Mouse (Mus musculus): ENCODE measurements at regions not wholly inside any gene's neighbourhood (a gene's known extent, or its start where the extent isn't known, plus 50 kb on each side); places are given as distances from the start of the nearest gene placed in this dataset.

DNA sequence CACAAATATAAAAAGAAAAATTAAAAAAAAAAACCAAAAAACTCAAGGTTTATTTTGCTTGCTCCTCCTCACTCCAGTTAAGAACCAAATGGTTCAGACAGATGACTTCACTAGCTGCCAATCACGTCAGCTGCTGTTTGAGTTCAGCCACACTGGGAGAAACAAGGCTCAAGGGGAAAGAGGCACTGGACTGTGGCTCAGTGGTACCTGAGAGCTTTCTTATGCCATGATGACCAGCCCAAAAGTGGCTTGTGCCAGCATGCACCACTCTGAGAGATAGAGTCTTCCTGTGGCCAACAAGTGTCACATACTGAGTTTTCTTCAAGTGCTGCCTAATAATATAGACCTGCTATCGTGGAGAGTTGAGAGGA lies 198.0 kb upstream of the Tprg start:
- H3K4me1 ChIP-seq (ENCODE audit: control insufficient read depth, insufficient read depth, low read length), result no peaks in the 10 kb centered on the region
- TF ChIP-seq CTCF (IDR thresholded peaks at IDR 0.05; ENCODE audit: control insufficient read depth, insufficient read depth, insufficient replicate concordance, low read depth, low read length), result no peak
- TF ChIP-seq POLR2A (IDR thresholded peaks at IDR 0.05; ENCODE audit: control insufficient read depth, low read depth, low read length), result no peak
- no peaks in the 10 kb centered on the region for H3K36me3 ChIP-seq (ENCODE audit: control insufficient read depth, insufficient read depth, low read length)
- H3K27me3 ChIP-seq (ENCODE audit: control insufficient read depth, insufficient read depth, low read length), result no peaks in the 10 kb centered on the region
- H3K27ac ChIP-seq (ENCODE audit: control insufficient read depth, insufficient read depth, low read depth, low read length), result no peak overlapping the region
- H3K4me3 ChIP-seq (ENCODE audit: control insufficient read depth, low read depth, low read length), result no peak overlapping the region

DNA sequence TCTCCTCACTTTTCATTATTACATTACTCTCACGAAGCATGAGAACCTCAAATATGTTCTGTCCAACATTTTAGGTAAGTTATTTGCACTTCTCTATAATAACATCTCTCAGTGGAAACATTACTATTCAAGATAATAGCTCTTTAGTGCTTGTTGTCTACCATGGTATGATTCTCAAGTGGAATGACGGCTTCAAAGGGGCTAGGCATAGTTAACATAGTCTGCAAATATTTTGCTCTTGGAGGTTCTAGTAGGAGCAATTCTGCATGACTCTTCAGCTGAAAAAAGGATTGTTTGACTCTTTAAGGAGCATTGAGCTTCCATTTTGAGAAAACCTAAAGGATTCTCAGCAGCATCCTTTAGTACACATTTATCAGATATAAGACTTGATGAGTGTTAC lies 182.5 kb upstream of the Tprg start:
- H3K4me1 ChIP-seq (ENCODE audit: control insufficient read depth, insufficient read depth, low read length), result no peaks in the 10 kb centered on the region
- no peaks in the 10 kb centered on the region for H3K36me3 ChIP-seq (ENCODE audit: control insufficient read depth, insufficient read depth, low read length)
- no peak overlapping the region for H3K4me3 ChIP-seq (ENCODE audit: control insufficient read depth, low read depth, low read length)
- TF ChIP-seq CTCF (IDR thresholded peaks at IDR 0.05; ENCODE audit: control insufficient read depth, insufficient read depth, insufficient replicate concordance, low read depth, low read length) (no peak), POLR2A (IDR thresholded peaks at IDR 0.05; ENCODE audit: control insufficient read depth, low read depth, low read length) (no peak)
- no peaks in the 10 kb centered on the region for H3K27me3 ChIP-seq (ENCODE audit: control insufficient read depth, insufficient read depth, low read length)
- H3K27ac ChIP-seq (ENCODE audit: control insufficient read depth, insufficient read depth, low read depth, low read length), result no peak overlapping the region

DNA sequence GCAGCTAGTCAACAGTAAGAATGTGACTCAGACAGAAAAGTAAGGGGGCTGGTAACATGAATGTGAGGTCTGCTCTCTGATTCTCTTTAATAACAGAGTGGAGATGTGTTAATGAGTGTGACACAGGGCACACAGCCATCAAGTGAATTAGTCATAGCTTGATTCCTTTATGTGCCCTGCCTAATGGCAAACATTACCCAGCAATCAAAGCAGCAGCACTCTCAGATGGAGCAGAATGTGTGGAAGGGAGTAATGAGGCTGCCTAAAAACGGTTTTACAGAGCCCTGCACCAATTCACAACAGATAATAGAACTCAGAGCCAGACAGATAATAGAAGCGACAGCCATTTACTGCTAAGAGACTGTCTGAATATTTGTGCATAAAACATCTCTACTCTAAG lies 182.0 kb upstream of the Tprg start:
- TF ChIP-seq CTCF (IDR thresholded peaks at IDR 0.05; ENCODE audit: control insufficient read depth, insufficient read depth, insufficient replicate concordance, low read depth, low read length), result no peak
- no peak for TF ChIP-seq POLR2A (IDR thresholded peaks at IDR 0.05; ENCODE audit: control insufficient read depth, low read depth, low read length)
- Histone ChIP-seq H3K27ac (ENCODE audit: control insufficient read depth, insufficient read depth, low read depth, low read length) (no peak overlapping the region), H3K4me3 (ENCODE audit: control insufficient read depth, low read depth, low read length) (no peak overlapping the region), H3K27me3 (ENCODE audit: control insufficient read depth, insufficient read depth, low read length) (no peaks in the 10 kb centered on the region), H3K4me1 (ENCODE audit: control insufficient read depth, insufficient read depth, low read length) (no peaks in the 10 kb centered on the region), H3K36me3 (ENCODE audit: control insufficient read depth, insufficient read depth, low read length) (no peaks in the 10 kb centered on the region)

DNA sequence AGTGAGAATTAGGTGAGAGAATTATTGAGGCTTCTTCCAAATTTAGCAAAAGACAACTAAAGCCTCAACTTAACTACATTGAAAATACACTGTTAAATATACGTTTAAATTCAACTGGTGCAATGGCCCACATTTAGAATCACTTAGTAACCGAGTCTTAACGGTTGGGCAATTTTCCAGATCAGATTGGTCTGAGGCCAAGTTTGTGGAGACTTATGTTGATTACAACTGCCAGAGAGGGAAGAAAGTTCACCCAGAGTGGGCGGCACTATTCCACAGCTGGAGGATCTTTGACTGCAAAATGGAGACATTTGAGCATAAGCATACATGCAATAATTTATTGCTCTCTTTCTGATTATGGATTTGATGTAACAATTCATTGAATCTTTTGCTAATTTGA lies 146.5 kb upstream of the Tprg start:
- Histone ChIP-seq H3K27ac (ENCODE audit: control insufficient read depth, insufficient read depth, low read depth, low read length) (no peak overlapping the region), H3K27me3 (ENCODE audit: control insufficient read depth, insufficient read depth, low read length) (no peaks in the 10 kb centered on the region), H3K36me3 (ENCODE audit: control insufficient read depth, insufficient read depth, low read length) (no peaks in the 10 kb centered on the region), H3K4me1 (ENCODE audit: control insufficient read depth, insufficient read depth, low read length) (no peaks in the 10 kb centered on the region), H3K4me3 (ENCODE audit: control insufficient read depth, low read depth, low read length) (no peak overlapping the region)
- no peak for TF ChIP-seq POLR2A (IDR thresholded peaks at IDR 0.05; ENCODE audit: control insufficient read depth, low read depth, low read length)
- TF ChIP-seq CTCF (IDR thresholded peaks at IDR 0.05; ENCODE audit: control insufficient read depth, insufficient read depth, insufficient replicate concordance, low read depth, low read length), result no peak

DNA sequence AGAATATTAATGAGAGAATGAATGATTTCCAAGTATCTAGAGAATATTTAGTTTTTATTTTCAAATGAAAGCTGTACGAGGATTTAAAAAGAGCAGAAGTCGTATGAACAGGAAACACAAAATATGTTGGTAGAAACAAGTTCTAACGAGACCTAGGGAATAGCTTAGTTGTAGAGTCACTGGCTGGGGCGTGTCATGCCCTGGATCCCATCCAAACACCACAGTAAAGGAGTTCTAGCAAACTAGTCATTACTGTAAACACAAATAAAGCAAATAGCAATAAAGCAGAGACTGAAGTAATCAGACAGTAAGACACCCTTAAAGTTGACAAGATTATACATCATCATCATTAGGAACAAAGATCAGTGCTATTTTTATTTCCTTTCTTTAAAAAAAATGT lies 139.1 kb upstream of the Tprg start:
- H3K4me3 ChIP-seq (ENCODE audit: control insufficient read depth, low read depth, low read length), result no peak overlapping the region
- no peaks in the 10 kb centered on the region for H3K4me1 ChIP-seq (ENCODE audit: control insufficient read depth, insufficient read depth, low read length)
- no peaks in the 10 kb centered on the region for H3K36me3 ChIP-seq (ENCODE audit: control insufficient read depth, insufficient read depth, low read length)
- TF ChIP-seq POLR2A (IDR thresholded peaks at IDR 0.05; ENCODE audit: control insufficient read depth, low read depth, low read length) (no peak), CTCF (IDR thresholded peaks at IDR 0.05; ENCODE audit: control insufficient read depth, insufficient read depth, insufficient replicate concordance, low read depth, low read length) (no peak)
- no peak overlapping the region for H3K27ac ChIP-seq (ENCODE audit: control insufficient read depth, insufficient read depth, low read depth, low read length)
- H3K27me3 ChIP-seq (ENCODE audit: control insufficient read depth, insufficient read depth, low read length), result no peaks in the 10 kb centered on the region

DNA sequence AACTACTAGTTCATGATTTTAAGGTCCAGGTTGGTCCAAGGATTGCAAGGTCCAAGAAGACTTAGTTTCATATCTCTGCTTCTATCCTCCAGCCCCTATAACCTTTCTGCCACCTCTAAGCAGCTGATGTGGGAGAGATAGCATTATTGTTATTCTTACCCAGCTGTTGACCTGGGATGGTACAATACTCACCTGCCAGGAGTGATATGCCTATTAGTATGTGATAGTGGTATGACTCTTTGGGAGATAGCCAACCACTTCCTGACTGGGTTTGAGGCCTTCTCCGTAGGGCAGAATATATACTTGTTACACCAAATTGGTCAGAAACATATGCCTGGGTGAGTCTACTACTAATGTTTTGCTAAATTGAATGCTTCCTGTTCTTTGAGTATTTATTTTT lies 137.4 kb upstream of the Tprg start:
- H3K27me3 ChIP-seq (ENCODE audit: control insufficient read depth, insufficient read depth, low read length), result no peaks in the 10 kb centered on the region
- H3K4me1 ChIP-seq (ENCODE audit: control insufficient read depth, insufficient read depth, low read length), result no peaks in the 10 kb centered on the region
- TF ChIP-seq POLR2A (IDR thresholded peaks at IDR 0.05; ENCODE audit: control insufficient read depth, low read depth, low read length), result no peak
- TF ChIP-seq CTCF (IDR thresholded peaks at IDR 0.05; ENCODE audit: control insufficient read depth, insufficient read depth, insufficient replicate concordance, low read depth, low read length), result no peak
- H3K36me3 ChIP-seq (ENCODE audit: control insufficient read depth, insufficient read depth, low read length), result no peaks in the 10 kb centered on the region
- H3K4me3 ChIP-seq (ENCODE audit: control insufficient read depth, low read depth, low read length), result no peak overlapping the region
- no peak overlapping the region for H3K27ac ChIP-seq (ENCODE audit: control insufficient read depth, insufficient read depth, low read depth, low read length)

DNA sequence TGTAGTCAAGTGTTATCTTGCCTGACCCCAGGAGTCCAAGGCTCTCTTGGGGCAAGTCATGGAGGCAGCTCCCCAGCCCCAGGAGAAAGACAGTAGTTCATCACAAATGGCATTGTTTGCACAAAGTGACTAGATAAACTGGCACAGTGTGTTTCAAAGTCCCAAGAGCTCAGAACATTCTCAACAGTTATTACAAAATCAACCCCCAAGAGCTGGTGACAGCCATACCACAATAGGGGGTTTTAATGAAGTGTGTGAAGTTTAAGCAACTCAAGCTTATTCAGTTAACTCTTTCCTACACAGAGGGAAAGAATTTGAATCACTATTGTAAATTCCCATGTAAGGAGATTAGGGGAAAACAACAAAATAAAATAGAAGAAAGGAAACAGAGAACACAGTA lies 109.7 kb upstream of the Tprg start:
- H3K4me3 ChIP-seq (ENCODE audit: control insufficient read depth, low read depth, low read length), result no peak overlapping the region
- H3K4me1 ChIP-seq (ENCODE audit: control insufficient read depth, insufficient read depth, low read length), result no peaks in the 10 kb centered on the region
- H3K27me3 ChIP-seq (ENCODE audit: control insufficient read depth, insufficient read depth, low read length), result no peaks in the 10 kb centered on the region
- no peak for TF ChIP-seq POLR2A (IDR thresholded peaks at IDR 0.05; ENCODE audit: control insufficient read depth, low read depth, low read length)
- TF ChIP-seq CTCF (IDR thresholded peaks at IDR 0.05; ENCODE audit: control insufficient read depth, insufficient read depth, insufficient replicate concordance, low read depth, low read length), result no peak
- no peaks in the 10 kb centered on the region for H3K36me3 ChIP-seq (ENCODE audit: control insufficient read depth, insufficient read depth, low read length)
- no peak overlapping the region for H3K27ac ChIP-seq (ENCODE audit: control insufficient read depth, insufficient read depth, low read depth, low read length)

DNA sequence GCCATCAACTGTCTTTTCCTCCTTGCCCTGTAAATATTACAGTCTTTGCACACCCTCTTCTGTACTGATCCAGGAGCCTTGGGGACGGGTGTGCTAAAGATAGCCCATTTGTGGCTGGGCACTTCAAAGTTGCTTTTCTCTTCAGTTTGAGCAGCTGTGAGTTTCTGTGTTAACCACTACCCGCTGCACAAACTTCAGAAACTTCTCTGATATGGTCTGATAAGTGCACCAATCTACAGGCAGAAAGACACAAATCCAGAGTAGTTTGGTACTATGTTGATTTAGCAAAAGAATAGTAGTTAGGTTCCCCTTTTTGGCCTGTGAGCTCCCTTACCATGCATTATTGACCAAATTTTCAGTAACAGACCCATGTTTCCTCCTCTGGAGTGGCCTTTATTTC lies 108.6 kb upstream of the Tprg start:
- H3K27me3 ChIP-seq (ENCODE audit: control insufficient read depth, insufficient read depth, low read length), result no peaks in the 10 kb centered on the region
- H3K4me1 ChIP-seq (ENCODE audit: control insufficient read depth, insufficient read depth, low read length), result no peaks in the 10 kb centered on the region
- H3K36me3 ChIP-seq (ENCODE audit: control insufficient read depth, insufficient read depth, low read length), result no peaks in the 10 kb centered on the region
- no peak overlapping the region for H3K4me3 ChIP-seq (ENCODE audit: control insufficient read depth, low read depth, low read length)
- TF ChIP-seq CTCF (IDR thresholded peaks at IDR 0.05; ENCODE audit: control insufficient read depth, insufficient read depth, insufficient replicate concordance, low read depth, low read length) (no peak), POLR2A (IDR thresholded peaks at IDR 0.05; ENCODE audit: control insufficient read depth, low read depth, low read length) (no peak)
- H3K27ac ChIP-seq (ENCODE audit: control insufficient read depth, insufficient read depth, low read depth, low read length), result no peak overlapping the region

Measured in testis, adult 2 months (tissue).